Mouse (Mus musculus): ENCODE measurements around the gene Cnpy3. TPM values are rescaled to one million over a fixed set of nuclear protein-coding genes. Genes with fewer than 3 reads are reported as not detected.
"Not testable (repeated sequence)": the region's sequence is repeated elsewhere in the genome, so short reads cannot be mapped to it uniquely, and the experiment has no call there.

Gene Cnpy3
- polyA plus RNA-seq (2015; fragmentation: Nextera tagmentation; extraction: Ambion mirVana) = 65.5 and 67.0 TPM in 2 replicates

GRCm38 (mm10) chr17:46751794-46752556, at the start of gene Cnpy3:
Gene Cnpy3 (minus strand): TSS chr17:46752214.
- Histone ChIP-seq H3K4me3 (peak within 1 kb of the TSS; percentile 75), H3K27ac (peak within 1 kb of the TSS; percentile 88), H3K9ac (peak within 1 kb of the TSS; percentile 77), H3K27me3 (no peaks in the 10 kb centered on the region), H3K36me3 (peaks cover 4% of the 10 kb centered on the region; the same call in 1 of the 2 replicates), H3K4me2 (peak within 1 kb of the TSS; percentile 72), H3K4me1 (peaks cover 19% of the 10 kb centered on the region), H3K9me3 (no peaks in the 10 kb centered on the region)
- ATAC-seq (ENCODE audit: insufficient number of reproducible peaks, insufficient read depth, low FRiP score, low TSS enrichment, low read depth) = peak; percentile 97
- WGBS = under 1% methylated on average over 56 of the region's 58 CpGs

- H3K9ac ChIP-seq = no peak overlapping the region
- H3K27me3 ChIP-seq = no peaks in the 10 kb centered on the region
- ATAC-seq (ENCODE audit: insufficient number of reproducible peaks, insufficient read depth, low FRiP score, low TSS enrichment, low read depth) = no peak
- H3K4me2 ChIP-seq = no peak overlapping the region
- no peaks in the 10 kb centered on the region for H3K9me3 ChIP-seq
- 88% methylated on average over 6 of the region's 6 CpGs for WGBS
- no peak overlapping the region for H3K4me3 ChIP-seq
- H3K27ac ChIP-seq = no peak overlapping the region
- peaks cover 5% of the 10 kb centered on the region; the same call in 1 of the 2 replicates for H3K4me1 ChIP-seq
- peaks cover 65% of the 10 kb centered on the region for H3K36me3 ChIP-seq
Observed at GRCm38 (mm10) chr17:46801761-46802160, 49.7 kb upstream of the Cnpy3 start.

- Histone ChIP-seq H3K27me3 (no peaks in the 10 kb centered on the region), H3K27ac (no peak overlapping the region), H3K9ac (no peak overlapping the region), H3K36me3 (peaks cover 48% of the 10 kb centered on the region), H3K4me1 (peaks cover 5% of the 10 kb centered on the region; the same call in 1 of the 2 replicates), H3K9me3 (no peaks in the 10 kb centered on the region), H3K4me3 (no peak overlapping the region), H3K4me2 (no peak overlapping the region)
- no peak for ATAC-seq (ENCODE audit: insufficient number of reproducible peaks, insufficient read depth, low FRiP score, low TSS enrichment, low read depth)
- 77% methylated on average over 10 of the region's 10 CpGs for WGBS
Observed at GRCm38 (mm10) chr17:46799680-46800079, 47.7 kb upstream of the Cnpy3 start.

- Histone ChIP-seq H3K27ac (no peak overlapping the region), H3K36me3 (peaks cover 36% of the 10 kb centered on the region), H3K9ac (no peak overlapping the region), H3K4me2 (no peak overlapping the region), H3K4me3 (no peak overlapping the region), H3K4me1 (peaks cover 5% of the 10 kb centered on the region; the same call in 1 of the 2 replicates), H3K9me3 (no peaks in the 10 kb centered on the region), H3K27me3 (no peaks in the 10 kb centered on the region)
- no peak for ATAC-seq (ENCODE audit: insufficient number of reproducible peaks, insufficient read depth, low FRiP score, low TSS enrichment, low read depth)
- 11% methylated on average over 8 of the region's 8 CpGs for WGBS
Observed at GRCm38 (mm10) chr17:46797386-46797785, 45.4 kb upstream of the Cnpy3 start.

GRCm38 (mm10) chr17:46796743-46797142, 44.7 kb upstream of the Cnpy3 start:
- H3K4me3 ChIP-seq = no peak overlapping the region
- no peak for ATAC-seq (ENCODE audit: insufficient number of reproducible peaks, insufficient read depth, low FRiP score, low TSS enrichment, low read depth)
- 68% methylated on average over 4 of the region's 4 CpGs for WGBS
- no peak overlapping the region for H3K9ac ChIP-seq
- no peak overlapping the region for H3K4me2 ChIP-seq
- H3K4me1 ChIP-seq = peaks cover 5% of the 10 kb centered on the region; the same call in 1 of the 2 replicates
- no peak overlapping the region for H3K27ac ChIP-seq
- H3K9me3 ChIP-seq = no peaks in the 10 kb centered on the region
- no peaks in the 10 kb centered on the region for H3K27me3 ChIP-seq
- H3K36me3 ChIP-seq = peaks cover 29% of the 10 kb centered on the region

- Histone ChIP-seq H3K4me1 (peaks cover 5% of the 10 kb centered on the region; the same call in 1 of the 2 replicates), H3K36me3 (no peaks in the 10 kb centered on the region), H3K4me2 (no peak overlapping the region), H3K9me3 (no peaks in the 10 kb centered on the region), H3K27ac (no peak overlapping the region), H3K27me3 (no peaks in the 10 kb centered on the region), H3K9ac (no peak overlapping the region), H3K4me3 (no peak overlapping the region)
- ATAC-seq (ENCODE audit: insufficient number of reproducible peaks, insufficient read depth, low FRiP score, low TSS enrichment, low read depth) = no peak
- WGBS = 83% methylated on average over 2 of the region's 2 CpGs
Observed at GRCm38 (mm10) chr17:46792963-46793362, 40.9 kb upstream of the Cnpy3 start.

- H3K27ac ChIP-seq; H3K4me3 ChIP-seq; H3K4me1 ChIP-seq; ATAC-seq (ENCODE audit: insufficient number of reproducible peaks, insufficient read depth, low FRiP score, low TSS enrichment, low read depth); H3K9ac ChIP-seq; H3K4me2 ChIP-seq; H3K27me3 ChIP-seq; H3K36me3 ChIP-seq; H3K9me3 ChIP-seq: not testable (repeated sequence)
- 61% methylated on average over 2 of the region's 2 CpGs for WGBS
Observed at GRCm38 (mm10) chr17:46787974-46788373, 36.0 kb upstream of the Cnpy3 start.

- no peaks in the 10 kb centered on the region for H3K36me3 ChIP-seq
- H3K9me3 ChIP-seq = no peaks in the 10 kb centered on the region
- no peak overlapping the region for H3K4me3 ChIP-seq
- 89% methylated on average over 5 of the region's 5 CpGs for WGBS
- H3K4me1 ChIP-seq = no peaks in the 10 kb centered on the region
- H3K4me2 ChIP-seq = no peak overlapping the region
- no peak overlapping the region for H3K9ac ChIP-seq
- ATAC-seq (ENCODE audit: insufficient number of reproducible peaks, insufficient read depth, low FRiP score, low TSS enrichment, low read depth) = no peak
- H3K27ac ChIP-seq = no peak overlapping the region
- no peaks in the 10 kb centered on the region for H3K27me3 ChIP-seq
Observed at GRCm38 (mm10) chr17:46786952-46787351, 34.9 kb upstream of the Cnpy3 start.

- 74% methylated on average over 2 of the region's 2 CpGs for WGBS
- Histone ChIP-seq H3K36me3 (peaks cover 26% of the 10 kb centered on the region), H3K9me3 (no peaks in the 10 kb centered on the region), H3K4me2 (peak overlapping the region; percentile 64), H3K4me3 (peak overlapping the region; percentile 72), H3K9ac (0 out of 2 replicates have a peak overlapping the region, but pooled peaks have one; percentile 86), H3K27me3 (no peaks in the 10 kb centered on the region), H3K27ac (peak overlapping the region; percentile 88), H3K4me1 (peaks cover 5% of the 10 kb centered on the region)
- ATAC-seq (ENCODE audit: insufficient number of reproducible peaks, insufficient read depth, low FRiP score, low TSS enrichment, low read depth) = no peak
Observed at GRCm38 (mm10) chr17:46783222-46783565, 31.2 kb upstream of the Cnpy3 start.

GRCm38 (mm10) chr17:46782341-46783221, 30.6 kb upstream of the Cnpy3 start, which contains the start of gene Rpl7l1:
Gene Rpl7l1 (minus strand): TSS chr17:46782672.
- peaks cover 32% of the 10 kb centered on the region for H3K36me3 ChIP-seq
- H3K9me3 ChIP-seq = no peaks in the 10 kb centered on the region
- peaks cover 5% of the 10 kb centered on the region for H3K4me1 ChIP-seq
- H3K4me2 ChIP-seq = peak within 1 kb of the TSS; percentile 64
- H3K27ac ChIP-seq = peak within 1 kb of the TSS; percentile 88
- H3K9ac ChIP-seq = peak within 1 kb of the TSS; percentile 86
- ATAC-seq (ENCODE audit: insufficient number of reproducible peaks, insufficient read depth, low FRiP score, low TSS enrichment, low read depth) = peak; percentile 92
- under 1% methylated on average over 44 of the region's 44 CpGs for WGBS
- H3K27me3 ChIP-seq = no peaks in the 10 kb centered on the region
- H3K4me3 ChIP-seq = peak within 1 kb of the TSS; percentile 72

- 4% methylated on average over 11 of the region's 11 CpGs for WGBS
Observed at GRCm38 (mm10) chr17:46781876-46782275, 29.9 kb upstream of the Cnpy3 start.

More at GRCm38 (mm10) chr17:46781876-46782275, 29.9 kb upstream of the Cnpy3 start:
- H3K9me3 ChIP-seq = no peaks in the 10 kb centered on the region
- H3K36me3 ChIP-seq = peaks cover 39% of the 10 kb centered on the region
- peak overlapping the region; percentile 72 for H3K4me3 ChIP-seq
- H3K27me3 ChIP-seq = no peaks in the 10 kb centered on the region
- peak overlapping the region; percentile 86 for H3K9ac ChIP-seq
- peaks cover 5% of the 10 kb centered on the region for H3K4me1 ChIP-seq
- peak overlapping the region; percentile 64 for H3K4me2 ChIP-seq
- H3K27ac ChIP-seq = peak overlapping the region; percentile 88
- no peak for ATAC-seq (ENCODE audit: insufficient number of reproducible peaks, insufficient read depth, low FRiP score, low TSS enrichment, low read depth)
